Mouse (Mus musculus): ENCODE measurements around the gene Olfr101.

Gene Olfr101

DNA sequence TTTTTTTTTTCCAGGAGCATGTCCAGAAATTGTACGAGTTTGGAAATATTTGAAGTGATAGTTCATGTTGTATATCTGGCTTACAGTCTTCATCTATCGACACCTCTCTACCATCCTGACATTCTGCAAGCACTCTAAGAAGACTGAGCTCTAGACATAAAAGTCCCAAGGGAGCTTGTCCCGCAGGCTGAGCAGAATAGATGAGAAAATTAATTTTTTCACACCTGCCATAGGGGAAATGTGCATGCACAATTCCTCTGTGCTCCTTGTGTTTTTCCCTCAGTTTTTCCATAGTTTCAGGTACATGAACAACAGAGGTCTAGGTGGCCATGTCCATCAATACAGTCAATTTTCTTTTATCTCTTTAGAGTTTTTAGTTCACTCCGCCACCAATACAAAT lies at the start of gene Olfr101:
Gene Olfr101, minus strand, starts transcription at position 101 of the 400 bp plus-strand sequence.
- DNase-seq = no peak

DNA sequence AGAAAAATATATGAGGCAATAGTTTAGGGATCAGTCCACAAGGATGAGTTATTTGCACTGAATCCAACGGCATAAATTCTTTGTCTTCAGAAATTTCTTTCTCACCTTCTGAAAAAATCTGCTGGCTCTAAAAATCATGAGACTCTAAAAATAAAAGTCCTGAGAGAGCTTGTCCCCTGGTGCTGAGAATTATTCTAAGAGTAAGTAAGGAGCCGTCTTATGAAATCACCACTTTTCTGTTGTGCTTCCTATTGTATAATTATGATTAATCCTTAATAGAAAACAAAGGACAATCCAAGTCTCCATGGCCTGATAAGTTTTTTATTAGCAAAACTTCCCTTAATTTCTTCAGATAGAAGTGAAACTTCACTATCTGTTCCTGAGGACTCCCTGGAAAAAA lies 35.5 kb upstream of the Olfr101 start, which contains the start of gene Olfr103:
Gene Olfr103, minus strand, starts transcription at position 101 of the 400 bp plus-strand sequence.
- no peak for DNase-seq

DNA sequence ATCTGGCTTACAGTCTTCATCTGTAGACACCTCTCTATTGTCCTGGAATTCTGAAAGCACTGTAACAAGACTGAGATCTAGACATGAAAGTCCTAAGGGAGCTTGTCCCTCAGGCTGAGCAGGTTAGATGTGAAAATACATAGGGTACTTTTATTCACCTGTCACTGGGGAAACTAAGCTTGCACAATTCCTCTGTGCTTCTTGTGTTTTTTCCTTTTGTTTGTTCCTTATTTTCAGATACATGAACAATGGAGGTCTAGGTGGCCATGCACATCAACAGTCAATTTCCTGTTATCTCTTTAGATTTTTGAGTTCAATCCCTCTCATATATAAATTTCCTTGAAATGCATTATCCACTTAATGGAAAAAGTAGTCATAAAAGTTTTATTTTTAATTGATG lies 12.8 kb upstream of the Olfr101 start, which contains the start of gene Olfr102:
Gene Olfr102, minus strand, starts transcription at position 101 of the 400 bp plus-strand sequence.
- no peak for DNase-seq

- DNase-seq = no peak
These were observed 6.1 kb upstream of the Olfr101 start for GRCm38 (mm10) chr17:37310146-37310699.

DNA sequence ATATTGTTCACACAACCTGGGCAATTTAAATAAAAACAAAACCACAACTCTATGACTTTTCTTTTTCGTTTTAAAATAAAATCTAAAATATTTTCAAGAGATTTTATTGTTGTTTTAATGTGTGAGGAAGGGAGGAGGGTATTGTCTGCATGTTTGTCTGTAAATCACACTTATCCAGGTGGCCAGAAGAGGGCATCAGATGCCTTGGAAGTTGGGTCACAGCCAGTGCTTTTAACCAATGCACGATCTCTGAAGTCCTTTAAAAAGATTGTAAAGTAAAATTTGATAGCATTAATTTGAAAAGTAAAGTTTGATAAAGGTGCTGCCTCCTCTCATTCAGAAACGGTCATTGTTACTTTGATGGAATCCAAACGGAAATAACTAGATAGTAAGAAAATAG lies 4.4 kb upstream of the Olfr101 start:
- peak in 1 of 2 experiments; percentile 24 for DNase-seq

GRCm38 (mm10) chr17:37283360-37283759 lies 20.8 kb downstream of the Olfr101 start, which contains the start of gene Olfr99:
TSS of gene Olfr99 (minus strand) at chr17:37283460.
- no peak for DNase-seq

- peak in 1 of 2 experiments; percentile 11 for DNase-seq
These were observed 23.8 kb downstream of the Olfr101 start for GRCm38 (mm10) chr17:37280331-37280730.

DNA sequence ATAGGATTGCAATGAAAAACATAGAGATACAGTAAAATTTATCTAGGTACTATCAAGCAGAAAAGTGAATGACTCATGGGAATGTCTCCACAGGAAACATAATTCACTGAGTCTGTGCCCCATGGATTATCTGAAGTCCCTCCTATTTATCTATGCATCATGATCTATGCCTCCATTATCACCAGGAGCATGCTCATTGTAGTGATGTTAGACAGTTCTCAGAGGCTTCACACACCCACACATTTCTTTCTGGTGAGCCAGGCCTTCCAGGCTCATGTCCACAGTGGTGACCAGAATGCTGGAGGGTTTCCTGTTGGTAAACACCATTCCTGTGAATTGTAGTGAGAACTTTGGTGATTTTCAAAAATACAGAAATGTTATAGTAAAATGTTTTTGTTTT lies 27.5 kb downstream of the Olfr101 start:
- DNase-seq = no peak

GRCm38 (mm10) chr17:37275626-37276248 lies 28.4 kb downstream of the Olfr101 start:
- DNase-seq = no peak

- peak; percentile 65 to 69 for DNase-seq
These were observed 33.4 kb downstream of the Olfr101 start for GRCm38 (mm10) chr17:37270702-37271092.

GRCm38 (mm10) chr17:37270058-37270701 lies 33.9 kb downstream of the Olfr101 start, which contains the start of gene H2-M3:
TSS of gene H2-M3 (plus strand) at chr17:37270220.
- peak; percentile 91 to 93 for DNase-seq

DNA sequence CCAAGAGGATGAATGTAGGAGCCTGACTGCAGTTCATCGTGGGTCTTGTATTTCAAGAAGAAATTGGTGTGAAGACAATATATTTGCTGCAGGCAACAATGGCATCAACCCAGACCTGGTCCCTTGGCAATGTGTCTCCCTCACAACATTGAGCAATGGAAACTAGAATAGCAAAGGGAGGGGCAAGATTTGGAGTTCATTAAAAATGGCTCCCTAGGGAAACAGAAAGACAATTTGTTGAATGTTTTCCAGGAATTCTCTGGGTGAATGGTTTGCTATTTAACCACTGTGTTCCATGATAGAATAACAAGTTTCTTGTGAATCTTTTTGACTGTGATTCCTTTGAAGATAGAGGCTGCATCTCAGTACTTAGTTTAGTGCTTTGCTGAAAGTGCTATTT lies 40.5 kb downstream of the Olfr101 start, which contains the start of gene Olfr98:
Gene Olfr98, minus strand, starts transcription at position 124 of the 400 bp plus-strand sequence.
- no peak for DNase-seq

- DNase-seq = peak in 1 of 2 experiments; percentile 52
These were observed 53.6 kb downstream of the Olfr101 start for GRCm38 (mm10) chr17:37250544-37250943.

DNA sequence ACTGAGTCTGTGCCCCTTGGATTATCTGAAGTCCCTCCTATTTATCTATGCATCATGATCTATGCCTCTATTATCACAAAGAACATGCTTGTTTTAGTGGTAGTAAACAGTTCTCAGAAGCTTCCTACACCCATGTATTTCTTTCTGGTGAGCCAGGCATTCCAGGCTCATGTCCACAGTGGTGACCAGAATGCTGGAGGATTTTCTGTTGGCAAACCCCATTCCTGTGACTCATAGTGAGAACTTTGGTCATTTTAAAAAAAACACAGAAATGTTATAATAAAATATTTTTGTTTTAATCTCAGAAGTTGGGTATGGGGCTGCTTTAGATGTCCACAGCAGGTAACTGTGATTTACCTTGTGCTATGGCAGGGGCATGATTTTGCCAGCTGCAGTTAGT lies 54.7 kb downstream of the Olfr101 start:
- no peak for DNase-seq

Measured in kidney, postnatal 36 days (tissue).